Mouse (Mus musculus) kidney, adult 2 months (tissue): ENCODE data around the gene Cntn5.

Experiments
- CTCF ChIP-seq: fragments of 200-500 bp; conservative IDR thresholded peaks from 2 replicates; pipeline ENCODE4 v1.5.1; 2011; ENCODE audit warnings: low read depth, mild to moderate bottlenecking, control low read depth, low read length, moderate library complexity, mixed read lengths; ENCODE audit not compliant: insufficient read depth, insufficient read length
- POLR2A ChIP-seq: fragments of 200-500 bp; IDR thresholded peaks from one replicate; pipeline ENCODE4 v1.6.1; 2011; ENCODE audit warnings: low read depth, low read length, control low read depth

GRCm38 (mm10) chr9:10116581-10116980 is 788.0 kb downstream of the Cntn5 start:
- no peak for TF ChIP-seq CTCF
- no peak for TF ChIP-seq POLR2A
